In genomic region chr12:25113357-25113756, GRCm38 (mm10) we compare ENCODE assay signal across 21 mouse cellular contexts. TPM values are rescaled to one million over a fixed set of nuclear protein-coding genes. Genes with fewer than 3 reads are reported as not detected.
DNase-seq lines count a peak whose midpoint lies in the region; TF ChIP-seq lines count a peak whose summit lies in the region.
"Had no signal": no experiment of that assay in that cellular context is flagged by ENCODE, and none has a peak within 500 bp of the region (broad histone marks: within the 10 kb centered on the region; RNA-seq: fewer than 3 reads in every experiment).

No protein-coding gene starts in this region.

- no peak for TF ChIP-seq POLR2A in thymus, adult 2 months (IDR thresholded peaks at IDR 0.05; ENCODE audit: control insufficient read depth, extremely low read depth, insufficient read depth, low read length, poor library complexity)

- 97% methylated on average over 2 of the region's 2 CpGs for WGBS in thymus, adult 2 months

- H3K4me3 ChIP-seq in thymus, adult 2 months (ENCODE audit: control insufficient read depth, insufficient read depth, low read length): no peak overlapping the region
- H3K4me3 ChIP-seq: embryonic facial prominence, embryonic 10.5 days; embryonic facial prominence, embryonic 12.5 days; forebrain, embryonic 13.5 days; forebrain, embryonic 15.5 days had no signal

- H3K27ac ChIP-seq in thymus, adult 2 months (ENCODE audit: control insufficient read depth, insufficient read depth, low read length): no peak overlapping the region
- H3K27ac ChIP-seq: embryonic facial prominence, embryonic 10.5 days; embryonic facial prominence, embryonic 12.5 days; forebrain, embryonic 13.5 days; forebrain, embryonic 15.5 days had no signal

- DNase-seq in adrenal gland, adult (ENCODE audit: inconsistent age in 2 of 2, low spot score in 1 of 2): peak; percentile 72 to 86
- no peak for DNase-seq in adrenal gland, postnatal 4 days (ENCODE audit: low spot score in 2 of 2)
- DNase-seq in adrenal gland, adult 8-10 months: peak; percentile 72
- no peak for DNase-seq in adrenal gland, postnatal 25 days
- peak; percentile 74 to 75 for DNase-seq in adrenal gland, postnatal 36 days
- DNase-seq in gastrocnemius, postnatal 14 days: no peak
- DNase-seq in thymus, adult 2 months: no peak
- DNase-seq: B cell, adult 2 months; cerebellum, adult 11-12 months; cerebellum, adult 2 months; cerebellum, adult 9-10 months; cerebellum, postnatal 10 days; cerebellum, postnatal 25 days; forebrain, postnatal 0 days had no signal

- no peaks in the 10 kb centered on the region for H3K27me3 ChIP-seq in thymus, adult 2 months (ENCODE audit: control insufficient read depth, insufficient read depth, low read length)
- H3K27me3 ChIP-seq: CH12.LX; embryonic facial prominence, embryonic 12.5 days; forebrain, embryonic 15.5 days; Patski had no signal

- no peak for TF ChIP-seq CTCF in thymus, adult 2 months (IDR thresholded peaks at IDR 0.05; ENCODE audit: borderline replicate concordance, control insufficient read depth, extremely low read depth, insufficient read depth, low read length, poor library complexity)

- H3K36me3 ChIP-seq in thymus, adult 2 months (ENCODE audit: control insufficient read depth, insufficient read depth, low read length): no peaks in the 10 kb centered on the region
- H3K36me3 ChIP-seq: embryonic facial prominence, embryonic 10.5 days; embryonic facial prominence, embryonic 12.5 days; forebrain, embryonic 15.5 days; G1E had no signal

- intact Hi-C loops in gastrocnemius, postnatal 14 days (cut with DNase I; ENCODE audit: low total_unique reads): no loop called here

- H3K4me1 ChIP-seq in thymus, adult 2 months (replicated peaks; ENCODE audit: control insufficient read depth, insufficient read depth, low read length): peaks cover 4% of the 10 kb centered on the region; the same call in 1 of the 2 replicates
- H3K4me1 ChIP-seq: embryonic facial prominence, embryonic 12.5 days; forebrain, embryonic 13.5 days; forebrain, embryonic 15.5 days had no signal

RNA-seq across cellular contexts. Expression of gene Id2, which starts 16.4 kb away (rescaled TPM):
- 100 to 1,000 TPM; 463 to 511 TPM for total RNA-seq in adrenal gland, postnatal 4 days (2021)
- 100 to 1,000 TPM; 302 to 463 (median 440) TPM for total RNA-seq in adrenal gland, adult 8-10 months (2022)
- total RNA-seq in adrenal gland, postnatal 25 days (2021): 520 and 569 TPM in 2 replicates
- total RNA-seq in adrenal gland, postnatal 36 days (2021): 100 to 1,000 TPM; 247 to 491 TPM
- total RNA-seq in gastrocnemius, postnatal 14 days (2021): 1 to 10 TPM; 6.5 to 8.0 TPM
- 114 and 118 TPM in 2 replicates for polyA plus RNA-seq in thymus, adult 2 months (2012; rRNA removed)
- polyA plus RNA-seq: G1E had no signal

Comparison
In these comparisons a context has a peak if more than half of its experiments do, and no peak if none do; other contexts are left out.
1. DNase-seq: peak in adrenal gland, adult (2 of 2), adrenal gland, adult 8-10 months (single experiment) and adrenal gland, postnatal 36 days (2 of 2); none in adrenal gland, postnatal 4 days (0 of 2), adrenal gland, postnatal 25 days (single experiment), gastrocnemius, postnatal 14 days (single experiment) and thymus, adult 2 months (single experiment).
2. RNA of gene Id2, which starts 16.4 kb away (total RNA-seq): 520 to 569 TPM in adrenal gland, postnatal 25 days, 463 to 511 TPM in adrenal gland, postnatal 4 days, 247 to 491 TPM in adrenal gland, postnatal 36 days and 302 to 463 TPM in adrenal gland, adult 8-10 months; 6.5 to 8.0 TPM in gastrocnemius, postnatal 14 days; every median in the first group is over 10 times any median in the second.